Mouse (Mus musculus) layer of hippocampus, adult 2 months (tissue): ENCODE data around the gene Trit1. TPM values are rescaled to one million over a fixed set of nuclear protein-coding genes. Genes with fewer than 3 reads are reported as not detected.
A peak's percentile ranks its signal among the peaks of the same experiment; 100 is the strongest.
"Not testable (repeated sequence)": the region's sequence is repeated elsewhere in the genome, so short reads cannot be mapped to it uniquely, and the experiment has no call there.

Experiments
- DNase-seq, 2 experiments: peaks; one replicate each; pipeline ENCODE4 v3.0.0; 2022; ENCODE audit warnings: low spot score in 2 of 2
- H3K27ac ChIP-seq: fragments of 200-600 bp; 2 replicates; pipeline ENCODE4 v1.8.1; 2022
- H3K4me3 ChIP-seq: fragments of 200-600 bp; 2 replicates; pipeline ENCODE4 v1.8.1; 2022; ENCODE audit warnings: mild to moderate bottlenecking
- CTCF ChIP-seq: fragments of 200-600 bp; conservative IDR thresholded peaks from 2 replicates; pipeline ENCODE4 v1.8.1; 2022; ENCODE audit warnings: antibody characterized with exemption, mild to moderate bottlenecking, moderate library complexity
- total RNA-seq, 2 experiments: library from RNA; stranded (reverse); gene quantifications; 2 replicates each; pipeline ENCODE4 v1.2.3; 2021

Gene Trit1
- total RNA-seq, 2 experiments from 2014 or later = 27.5 to 29.4 TPM

DNA sequence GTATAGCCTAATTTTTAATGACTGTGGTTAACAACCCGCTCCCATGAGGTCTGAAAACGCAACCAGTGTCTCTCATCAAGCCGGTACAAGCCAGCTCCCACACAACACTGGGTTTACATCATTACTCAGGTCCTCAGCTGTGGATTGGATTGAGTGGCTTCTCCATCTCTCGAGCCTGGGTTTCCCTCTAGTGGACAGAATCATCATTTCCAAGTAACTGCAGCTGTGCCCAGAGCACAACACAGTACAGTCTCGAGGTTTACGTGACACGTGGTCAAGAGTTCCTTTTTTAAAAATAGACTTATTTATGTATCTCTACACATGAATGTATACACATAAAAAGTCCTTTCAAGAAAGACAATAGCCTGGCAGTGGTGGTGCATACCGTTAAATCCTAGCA, 31.3 kb upstream of the Trit1 start:
- Histone ChIP-seq H3K4me3 (no peak overlapping the region), H3K27ac (peak overlapping the region; percentile 28; the same call in 1 of the 2 replicates)
- peak; percentile 66 to 83 for DNase-seq
- peak; percentile 90 for TF ChIP-seq CTCF

DNA sequence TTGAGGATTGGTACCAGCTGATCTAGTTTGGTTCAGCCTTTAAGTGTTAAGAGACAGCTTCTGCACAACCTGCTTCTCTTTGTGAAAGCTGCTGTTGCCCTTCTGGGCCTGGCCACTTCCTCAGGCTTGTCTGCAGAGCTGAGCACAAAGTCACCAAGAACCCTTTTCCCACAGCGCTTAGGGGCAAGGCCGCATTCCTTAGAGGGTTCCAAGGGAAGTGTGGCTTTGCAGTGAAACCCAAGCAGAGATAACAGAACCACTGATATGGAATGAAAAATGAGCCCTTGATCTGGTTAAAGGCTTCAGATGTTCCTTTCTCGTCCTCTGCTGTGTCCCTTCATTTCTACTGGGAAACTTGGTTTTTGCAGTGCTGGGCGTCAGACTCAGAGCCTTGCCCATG, 29.0 kb upstream of the Trit1 start:
- TF ChIP-seq CTCF = no peak

DNA sequence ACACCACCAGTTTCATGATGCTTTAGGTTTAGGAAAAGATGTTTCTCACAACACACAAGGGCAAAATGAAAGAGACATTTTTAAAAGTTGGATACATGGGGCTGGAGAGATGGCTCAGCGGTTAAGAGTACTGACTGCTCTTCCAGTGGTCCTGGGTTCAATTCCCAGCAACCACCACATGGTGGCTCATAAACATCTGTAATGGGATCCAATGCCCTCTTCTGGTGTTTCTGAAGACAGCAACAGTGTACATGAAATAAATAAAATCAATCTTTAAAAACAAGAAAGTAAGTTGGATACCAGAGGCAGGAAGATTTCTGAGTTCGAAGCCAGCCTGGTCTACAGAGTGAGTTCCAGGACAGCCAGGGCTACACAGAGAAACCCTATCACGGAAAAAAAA, 28.4 kb upstream of the Trit1 start:
- DNase-seq, H3K4me3 ChIP-seq, H3K27ac ChIP-seq: not testable (repeated sequence)
- peak; percentile 74 for TF ChIP-seq CTCF

More for the DNA sequence above, 29.0 kb upstream of the Trit1 start:
- H3K27ac ChIP-seq = no peak overlapping the region
- DNase-seq = no peak
- H3K4me3 ChIP-seq = no peak overlapping the region

DNA sequence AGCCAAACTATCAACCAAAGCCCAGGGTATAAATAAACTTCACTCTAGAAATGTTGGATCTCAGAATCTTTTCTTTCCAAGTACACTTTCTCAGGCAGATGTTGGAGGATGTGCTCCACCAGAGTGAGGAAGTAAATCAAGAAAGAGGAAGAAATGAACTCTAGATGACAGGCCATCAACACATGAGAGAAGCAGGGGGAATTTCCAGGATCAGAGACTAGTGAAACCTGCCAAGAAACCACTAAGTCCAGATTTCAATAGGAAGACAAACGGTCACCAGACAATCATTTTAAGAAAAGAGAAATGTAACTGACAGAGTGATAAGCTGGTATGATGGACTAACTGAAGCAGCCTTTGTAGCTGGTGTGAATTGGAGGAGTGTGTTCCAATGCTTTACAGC, 25.2 kb upstream of the Trit1 start:
- Histone ChIP-seq H3K27ac (no peak overlapping the region), H3K4me3 (no peak overlapping the region)
- TF ChIP-seq CTCF = no peak
- DNase-seq = no peak

DNA sequence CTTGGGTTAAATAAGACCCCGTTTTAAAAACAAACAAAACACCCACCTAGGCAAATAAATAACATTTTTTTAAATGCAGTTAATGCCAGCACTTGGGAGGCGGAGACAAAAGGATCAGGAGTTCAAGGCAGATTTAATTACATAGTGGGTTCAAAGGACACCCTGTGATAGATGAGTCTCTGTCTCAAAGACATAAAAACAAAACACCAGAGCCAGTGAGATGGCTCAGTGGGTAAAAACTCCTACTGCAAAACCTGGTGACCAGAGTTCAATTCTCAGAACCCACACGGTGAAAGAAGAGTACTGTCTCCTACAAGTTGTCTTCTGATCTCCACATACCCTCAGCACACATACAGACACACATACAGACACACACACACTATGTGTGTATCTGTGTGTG, 24.1 kb upstream of the Trit1 start:
- Histone ChIP-seq H3K4me3 (no peak overlapping the region), H3K27ac (no peak overlapping the region)
- no peak for TF ChIP-seq CTCF
- no peak for DNase-seq

DNA sequence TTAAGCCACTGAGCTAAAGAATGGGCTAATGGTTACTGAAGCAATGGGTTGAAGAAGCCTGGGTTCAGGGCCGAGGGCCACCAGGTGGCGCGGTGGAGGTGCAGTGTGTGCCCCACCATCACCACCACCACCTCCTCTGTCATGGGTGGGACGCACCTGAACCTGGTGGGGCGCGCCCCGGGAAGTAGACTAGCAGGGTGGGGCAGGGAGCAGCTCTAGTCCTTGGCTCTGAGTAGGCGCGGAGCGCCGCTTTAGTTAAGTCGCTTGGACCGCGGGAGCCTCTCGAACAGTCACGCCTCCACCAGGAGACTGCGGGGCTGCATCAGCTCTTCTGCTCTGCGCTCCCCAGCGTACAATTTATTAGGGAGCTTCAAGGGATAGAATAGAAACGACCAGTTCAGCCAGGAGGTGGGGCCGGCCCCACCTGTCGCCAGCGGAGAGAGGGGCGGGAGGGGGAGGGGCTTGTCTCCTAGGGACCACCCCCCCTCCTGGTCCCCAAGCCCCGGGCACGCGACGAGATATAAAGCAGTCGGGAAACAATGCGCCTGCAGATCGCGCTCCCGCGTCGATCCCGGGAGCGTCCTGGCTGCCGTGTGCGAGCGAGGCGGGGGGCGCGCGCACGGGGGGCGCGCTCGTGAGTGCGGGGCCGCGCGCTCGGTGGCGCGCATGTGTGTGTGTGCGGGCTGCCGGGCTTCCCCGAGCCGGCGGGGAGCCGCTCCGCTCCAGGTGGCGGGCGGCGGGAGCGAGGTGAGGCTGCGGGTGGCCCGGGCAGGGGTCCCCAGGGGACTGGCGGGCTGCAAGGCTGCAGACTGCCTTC, 20.8 kb upstream of the Trit1 start, which contains the start of gene Mycl:
TSS of gene Mycl (plus strand) at position 249 of the 817 bp plus-strand sequence.
- TF ChIP-seq CTCF = peak; percentile 89
- DNase-seq = peak; percentile 82 to 88
- H3K4me3 ChIP-seq = peak within 1 kb of the TSS; percentile 86
- peak within 1 kb of the TSS; percentile 90 for H3K27ac ChIP-seq

DNA sequence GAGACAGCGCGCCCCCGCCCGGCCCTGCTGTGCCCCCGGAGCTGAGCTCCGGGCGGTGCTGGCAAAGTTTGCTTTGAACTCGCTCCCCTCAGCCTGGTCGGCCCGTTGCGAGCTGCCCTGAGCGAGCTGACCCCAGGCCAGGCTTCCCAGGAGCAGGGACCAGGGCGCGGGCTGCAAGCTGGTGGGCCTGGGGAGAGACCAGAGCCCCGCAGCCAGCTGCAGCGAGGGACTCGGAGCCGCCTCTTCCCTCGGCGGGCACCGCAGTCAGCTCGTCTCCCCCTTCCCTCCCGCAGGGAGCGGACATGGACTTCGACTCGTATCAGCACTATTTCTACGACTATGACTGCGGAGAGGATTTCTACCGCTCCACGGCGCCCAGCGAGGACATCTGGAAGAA, 20.2 kb upstream of the Trit1 start:
- no peak for DNase-seq
- peak overlapping the region; percentile 90 for H3K27ac ChIP-seq
- peak overlapping the region; percentile 86 for H3K4me3 ChIP-seq
- no peak for TF ChIP-seq CTCF

DNA sequence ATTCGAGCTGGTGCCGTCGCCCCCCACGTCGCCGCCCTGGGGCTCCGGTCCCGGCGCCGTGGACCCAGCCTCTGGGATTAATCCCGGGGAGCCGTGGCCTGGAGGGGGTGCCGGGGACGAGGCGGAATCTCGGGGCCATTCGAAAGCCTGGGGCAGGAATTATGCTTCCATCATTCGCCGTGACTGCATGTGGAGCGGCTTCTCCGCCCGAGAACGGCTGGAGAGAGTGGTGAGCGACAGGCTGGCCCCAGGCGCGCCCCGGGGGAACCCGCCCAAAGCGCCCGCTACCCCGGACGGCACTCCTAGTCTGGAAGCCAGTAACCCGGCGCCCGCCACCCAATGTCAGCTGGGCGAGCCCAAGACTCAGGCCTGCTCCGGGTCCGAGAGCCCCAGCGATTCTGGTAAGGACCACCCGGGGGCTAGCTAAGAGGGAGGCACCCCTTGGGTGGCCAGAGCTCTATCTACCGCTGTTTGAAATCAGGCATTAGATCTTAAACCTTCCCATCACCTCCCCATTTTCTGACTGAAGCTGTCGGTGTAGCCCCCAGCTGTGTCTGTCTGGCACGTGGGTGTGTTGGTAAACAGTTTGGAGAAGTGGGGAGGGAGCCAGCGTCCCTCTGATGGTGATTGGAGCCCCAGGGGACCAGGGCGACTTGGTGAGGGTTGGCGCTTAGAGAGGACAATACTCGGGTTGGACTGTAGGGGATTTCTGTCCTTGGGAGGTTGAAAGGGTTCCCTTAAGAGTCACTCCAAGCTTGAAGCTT, 19.6 kb upstream of the Trit1 start:
- DNase-seq = no peak
- peak overlapping the region; percentile 86 for H3K4me3 ChIP-seq
- peak; percentile 64 for TF ChIP-seq CTCF
- peak overlapping the region; percentile 90 for H3K27ac ChIP-seq

DNA sequence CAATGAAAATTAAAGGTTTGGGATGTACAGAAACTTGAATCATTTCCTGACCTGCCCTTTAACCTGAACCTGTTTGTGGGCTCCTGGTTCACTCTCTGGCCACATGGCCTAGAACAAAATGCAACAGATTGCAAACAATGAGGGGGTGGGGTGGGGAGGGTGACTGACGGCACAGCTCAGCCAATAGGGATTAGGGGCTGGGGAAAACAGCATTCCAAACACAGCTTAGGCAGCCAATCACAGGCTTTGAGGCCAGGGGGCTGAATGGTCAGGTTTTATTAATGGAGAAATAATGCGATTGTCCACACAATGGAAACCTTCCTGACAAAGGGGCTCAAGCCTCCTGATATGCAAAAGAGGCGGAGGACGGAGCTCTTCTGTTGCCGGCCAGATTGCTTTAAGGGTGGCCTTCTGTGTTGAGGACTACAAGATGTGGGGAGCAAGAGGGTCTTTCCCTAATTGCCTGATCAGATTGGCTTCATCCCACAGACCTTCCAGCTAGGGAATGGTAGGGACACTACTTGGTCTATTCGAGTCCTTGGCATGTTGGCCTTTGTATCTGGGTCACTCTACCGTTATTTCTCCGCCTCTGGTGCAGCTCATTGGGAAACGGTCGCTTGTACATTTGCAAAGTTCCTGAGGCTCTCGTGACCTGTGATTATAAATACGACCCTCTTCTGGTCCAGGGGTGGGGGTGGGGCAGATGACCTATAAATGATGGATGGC, 17.7 kb upstream of the Trit1 start:
- TF ChIP-seq CTCF = no peak
- peak in 1 of 2 experiments; percentile 57 for DNase-seq
- H3K4me3 ChIP-seq = peak overlapping the region; percentile 86
- H3K27ac ChIP-seq = peak overlapping the region; percentile 62; the same call in 1 of the 2 replicates

DNA sequence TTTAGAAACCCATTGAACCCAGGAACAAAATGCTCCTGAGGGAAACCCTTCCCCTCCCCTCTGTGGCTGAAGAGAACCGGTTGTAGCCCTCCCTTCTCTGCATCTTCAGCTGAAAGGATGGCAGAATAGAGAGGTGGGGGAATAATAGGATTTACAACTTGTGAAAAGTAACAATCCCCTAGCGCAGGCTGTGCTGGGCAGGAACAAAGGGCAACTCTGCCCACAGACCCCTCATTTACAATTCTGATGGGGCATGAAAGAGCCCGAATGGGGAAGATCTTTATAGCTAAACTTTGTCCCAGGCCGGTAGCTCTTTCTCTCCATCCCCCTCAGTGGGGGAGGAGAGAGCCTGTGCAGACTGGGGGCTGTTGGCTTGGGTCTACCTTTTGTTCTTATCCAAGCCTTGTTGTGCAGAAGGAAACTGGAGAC, 17.1 kb upstream of the Trit1 start:
- no peak for DNase-seq
- Histone ChIP-seq H3K27ac (no peak overlapping the region), H3K4me3 (peak overlapping the region; percentile 86)
- no peak for TF ChIP-seq CTCF

DNA sequence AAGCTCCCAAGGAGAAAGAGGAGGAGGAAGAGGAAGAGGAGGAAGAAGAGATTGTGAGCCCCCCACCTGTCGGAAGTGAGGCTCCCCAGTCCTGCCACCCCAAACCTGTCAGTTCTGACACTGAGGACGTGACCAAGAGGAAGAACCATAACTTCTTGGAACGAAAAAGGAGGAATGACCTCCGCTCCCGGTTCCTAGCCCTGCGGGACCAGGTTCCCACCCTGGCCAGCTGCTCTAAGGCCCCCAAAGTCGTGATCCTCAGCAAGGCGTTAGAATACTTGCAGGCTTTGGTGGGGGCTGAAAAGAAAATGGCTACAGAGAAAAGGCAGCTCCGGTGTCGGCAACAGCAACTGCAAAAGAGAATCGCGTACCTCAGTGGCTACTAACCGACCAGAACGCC, 16.3 kb upstream of the Trit1 start:
- no peak for TF ChIP-seq CTCF
- H3K27ac ChIP-seq = no peak overlapping the region
- no peak for DNase-seq
- no peak overlapping the region for H3K4me3 ChIP-seq

DNA sequence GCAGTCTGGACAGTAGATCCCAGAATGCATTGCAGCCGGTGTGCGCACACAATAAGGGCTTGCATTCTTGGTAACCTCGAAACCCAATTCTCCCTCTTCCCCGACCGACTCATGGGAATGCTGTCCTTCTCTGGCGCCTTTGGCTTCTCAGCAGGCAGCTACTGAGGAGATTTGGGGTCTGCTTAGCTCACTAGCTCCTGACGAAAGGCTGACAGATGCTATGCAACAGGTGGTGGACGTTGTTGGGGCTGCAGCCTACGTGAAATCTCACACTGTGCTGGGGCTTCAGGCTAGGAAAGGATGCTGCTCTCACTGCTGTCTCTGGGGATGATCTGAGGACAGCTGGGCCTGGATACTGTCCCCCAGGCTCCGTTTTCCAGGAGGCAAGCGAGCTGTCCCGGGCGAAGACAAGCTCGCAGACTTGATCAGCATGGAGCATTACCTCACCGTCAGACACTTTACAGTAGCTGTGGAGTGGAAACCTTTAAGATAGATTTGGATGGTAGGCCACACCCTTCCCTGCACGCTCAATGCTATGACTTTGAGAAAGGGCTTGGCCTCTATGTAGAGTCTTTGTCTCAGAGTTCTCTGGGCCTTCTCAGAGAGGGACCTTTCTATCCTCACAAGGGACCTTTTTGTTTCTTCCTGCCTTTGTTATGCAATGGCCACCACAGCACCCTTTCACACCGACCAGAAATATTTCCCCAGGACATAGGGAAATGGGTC, 15.6 kb upstream of the Trit1 start:
- no peak for DNase-seq
- H3K4me3 ChIP-seq = no peak overlapping the region
- no peak for TF ChIP-seq CTCF
- no peak overlapping the region for H3K27ac ChIP-seq
